Mouse (Mus musculus): ENCODE data around the gene Lck.
A peak's percentile ranks its signal among the peaks of the same experiment; 100 is the strongest.

GRCm38 (mm10) chr4:129555421-129555861 is 18.0 kb downstream of the Lck start:
- no peak for TF ChIP-seq NANOG (IDR thresholded peaks at IDR 0.05; ENCODE audit: borderline replicate concordance, low read length)
- TF ChIP-seq CTCF (conservative IDR thresholded peaks at IDR 0.05; ENCODE audit: low read length), result peak; percentile 96

All from E14TG2a.4 (cell line).